Mouse (Mus musculus) kidney, postnatal 0 days (tissue): ENCODE measurements around the gene Zdhhc17. TPM values are rescaled to one million over a fixed set of nuclear protein-coding genes. Genes with fewer than 3 reads are reported as not detected.

Source experiments
- ATAC-seq: fragments of 200-750 bp; cut with Nextera tagmentation; replicated peaks from 2 replicates; pipeline ENCODE4 v1.8.0; 2017; ENCODE audit warnings: low read depth, moderate number of reproducible peaks, moderate TSS enrichment, moderate library complexity; ENCODE audit not compliant: low FRiP score
- DNase-seq: peaks from one replicate; pipeline ENCODE4 v3.0.0-alpha.2; 2016; ENCODE audit warnings: low spot score
- H3K27ac ChIP-seq: fragments of 300-500 bp; sonication (generic); 2 replicates; pipeline ENCODE4 v1.5.1; 2014; ENCODE audit warnings: mild to moderate bottlenecking
- H3K27me3 ChIP-seq: fragments of 300-500 bp; sonication (generic); 2 replicates; pipeline ENCODE4 v1.6.1; 2014; ENCODE audit warnings: low read length, mixed read lengths; ENCODE audit not compliant: insufficient read depth
- H3K36me3 ChIP-seq: fragments of 300-500 bp; sonication (generic); 2 replicates; pipeline ENCODE4 v1.6.1; 2014; ENCODE audit warnings: low read length, mixed read lengths; ENCODE audit not compliant: insufficient read depth
- H3K4me1 ChIP-seq: fragments of 300-500 bp; sonication (generic); replicated peaks from 2 replicates; pipeline ENCODE4 v1.6.1; 2014; ENCODE audit warnings: antibody characterized with exemption, low read length, mixed read lengths; ENCODE audit not compliant: insufficient read depth
- H3K4me2 ChIP-seq: fragments of 300-500 bp; sonication (generic); 2 replicates; pipeline ENCODE4 v1.6.1; 2014; ENCODE audit warnings: mild to moderate bottlenecking, low read length, moderate library complexity, mixed read lengths
- H3K4me3 ChIP-seq: fragments of 300-500 bp; sonication (generic); replicated peaks from 2 replicates; pipeline ENCODE4 v1.5.1; 2014; ENCODE audit warnings: low read depth, low read length
- H3K9ac ChIP-seq: fragments of 300-500 bp; sonication (generic); 2 replicates; pipeline ENCODE4 v1.6.1; 2014; ENCODE audit warnings: low read depth, low read length
- H3K9me3 ChIP-seq: fragments of 300-500 bp; sonication (generic); replicated peaks from 2 replicates; pipeline ENCODE4 v1.6.1; 2016; ENCODE audit warnings: low read length, inconsistent platforms, mixed read lengths
- CTCF ChIP-seq: IDR thresholded peaks from 2 replicates; pipeline ENCODE4 v1.5.1; 2016; ENCODE audit warnings: antibody characterized with exemption, low read depth, mild to moderate bottlenecking, moderate library complexity
- WGBS: fragments of 180-500 bp; shearing (Covaris S2); extraction: QIAGEN DNeasy Blood & Tissue Kit; methylation state at CpG from one replicate; pipeline ENCODE4 v1.1.7; 2014; 5-methylcytosine and 5-hydroxymethylcytosine counted together
- polyA plus RNA-seq: library from polyadenylated mRNA; unstranded; fragments of >200 nt; fragmentation: Nextera tagmentation; extraction: Ambion mirVana; gene quantifications from 2 replicates; pipeline ENCODE4 v1.2.1, GENCODE M21; 2015

The Zdhhc17 gene
- polyA plus RNA-seq, 1 experiment from 2014 or later: 18.1 TPM

DNA sequence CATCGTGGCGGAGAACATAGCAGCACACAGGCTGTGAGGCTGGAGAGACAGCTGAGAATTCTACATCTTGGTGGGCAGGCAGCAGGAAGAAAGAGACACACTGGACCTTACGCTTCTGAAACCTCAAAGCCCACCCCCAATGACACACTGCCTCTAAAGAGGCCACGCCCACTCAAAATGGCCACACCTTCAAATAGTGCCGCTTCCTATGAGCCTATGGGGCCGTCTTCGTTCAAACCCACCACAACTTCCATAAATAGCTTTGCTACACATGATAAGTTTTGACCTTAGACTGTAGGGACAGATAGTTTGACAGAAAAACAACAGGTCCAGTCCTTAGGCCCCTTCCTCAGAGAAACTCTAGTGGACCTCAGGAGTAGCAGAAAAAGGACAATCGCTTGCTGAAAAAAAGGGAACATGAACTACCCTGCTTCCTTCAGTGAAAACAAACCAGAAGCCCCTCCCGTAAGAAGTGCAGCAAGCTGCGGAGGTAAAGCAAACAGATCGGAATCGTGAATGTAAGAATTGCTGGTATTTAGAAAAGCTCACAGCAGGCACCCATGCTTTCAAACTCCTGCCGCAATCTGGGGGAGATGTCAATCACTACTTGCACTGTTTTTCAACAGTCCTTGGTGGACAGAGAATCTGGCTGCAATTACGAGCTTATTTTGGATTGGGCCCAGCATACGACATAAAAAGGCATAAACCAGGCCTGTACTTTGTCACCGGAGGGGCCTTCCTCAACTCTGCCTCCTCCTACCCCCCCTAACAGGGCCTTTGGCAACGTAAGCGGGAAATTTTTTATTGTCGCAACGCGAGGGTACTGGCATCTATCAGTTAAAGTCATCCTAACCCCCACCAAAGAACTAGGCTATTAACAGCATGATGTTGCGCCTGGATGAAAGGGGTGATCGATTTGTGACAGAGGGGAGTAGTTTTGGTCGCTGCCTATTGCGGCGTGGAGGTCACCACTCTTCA lies 91.2 kb downstream of the Zdhhc17 start:
- peaks cover 18% of the 10 kb centered on the region for H3K4me1 ChIP-seq
- DNase-seq (peak; percentile 75), ATAC-seq (no peak)
- peak overlapping the region; percentile 96 for H3K27ac ChIP-seq
- peak overlapping the region; percentile 68 for H3K4me3 ChIP-seq
- no peaks in the 10 kb centered on the region for H3K36me3 ChIP-seq
- peak overlapping the region; percentile 88 for H3K9ac ChIP-seq
- 22% methylated on average over 26 of the region's 26 CpGs for WGBS
- no peaks in the 10 kb centered on the region for H3K27me3 ChIP-seq
- H3K9me3 ChIP-seq: no peaks in the 10 kb centered on the region
- H3K4me2 ChIP-seq: peak overlapping the region; percentile 90
- TF ChIP-seq CTCF: no peak

- no peak for TF ChIP-seq CTCF
- H3K9ac ChIP-seq: no peak overlapping the region
- H3K4me2 ChIP-seq: no peak overlapping the region
- H3K27me3 ChIP-seq: no peaks in the 10 kb centered on the region
- H3K36me3 ChIP-seq: no peaks in the 10 kb centered on the region
- ATAC-seq (no peak), DNase-seq (no peak)
- H3K4me1 ChIP-seq: peaks cover 15% of the 10 kb centered on the region
- no peak overlapping the region for H3K4me3 ChIP-seq
- H3K27ac ChIP-seq: no peak overlapping the region
- H3K9me3 ChIP-seq: no peaks in the 10 kb centered on the region
- 95% methylated on average over 6 of the region's 6 CpGs for WGBS
These were observed 92.4 kb downstream of the Zdhhc17 start for GRCm38 (mm10) chr10:110917521-110917920.

DNA sequence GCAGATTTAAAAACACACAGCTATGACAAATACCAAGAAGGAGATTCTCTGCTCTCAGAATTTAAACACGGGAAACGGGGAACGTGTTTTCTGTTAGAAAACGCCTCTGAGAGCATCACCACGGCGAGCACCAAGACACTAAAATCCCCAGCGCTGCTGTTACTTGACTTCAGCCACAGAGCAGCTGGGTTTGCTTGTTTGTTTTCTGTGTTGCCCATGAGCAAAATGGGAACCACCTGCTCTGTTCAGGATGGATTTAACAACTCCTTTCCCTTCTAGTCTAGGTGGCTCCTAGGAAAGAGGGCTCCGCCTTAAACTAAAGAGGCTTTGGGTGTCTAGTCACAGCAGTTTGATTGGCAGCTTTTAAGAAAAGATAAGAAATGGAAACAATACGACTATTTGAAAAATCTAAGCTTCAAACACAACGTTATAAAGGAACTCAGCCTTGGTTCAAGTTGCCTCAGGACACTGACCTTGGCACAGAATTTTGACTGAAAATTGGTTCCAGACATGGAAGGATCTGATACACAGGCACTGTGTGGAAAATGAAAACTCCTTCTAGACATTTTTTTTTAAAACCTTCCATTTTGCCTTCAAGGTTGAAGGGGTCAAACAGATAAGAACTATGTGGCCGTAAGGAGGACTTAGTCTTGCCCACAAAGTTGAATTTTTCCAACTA lies 93.1 kb downstream of the Zdhhc17 start:
- H3K4me3 ChIP-seq: no peak overlapping the region
- 83% methylated on average over 11 of the region's 11 CpGs for WGBS
- no peak for TF ChIP-seq CTCF
- DNase-seq: no peak
- ATAC-seq: no peak
- no peaks in the 10 kb centered on the region for H3K27me3 ChIP-seq
- H3K9ac ChIP-seq: no peak overlapping the region
- H3K9me3 ChIP-seq: no peaks in the 10 kb centered on the region
- H3K4me2 ChIP-seq: no peak overlapping the region
- peaks cover 8% of the 10 kb centered on the region for H3K4me1 ChIP-seq
- no peak overlapping the region for H3K27ac ChIP-seq
- H3K36me3 ChIP-seq: no peaks in the 10 kb centered on the region

- Histone ChIP-seq H3K4me1 (no peaks in the 10 kb centered on the region), H3K27me3 (no peaks in the 10 kb centered on the region), H3K36me3 (no peaks in the 10 kb centered on the region), H3K9ac (no peak overlapping the region), H3K4me3 (no peak overlapping the region), H3K27ac (no peak overlapping the region), H3K4me2 (no peak overlapping the region), H3K9me3 (no peaks in the 10 kb centered on the region)
- DNase-seq (no peak), ATAC-seq (no peak)
- no peak for TF ChIP-seq CTCF
- 93% methylated on average over 3 of the region's 3 CpGs for WGBS
These were observed 106.1 kb downstream of the Zdhhc17 start for GRCm38 (mm10) chr10:110903862-110904261.

GRCm38 (mm10) chr10:110899744-110900501 lies 110.0 kb downstream of the Zdhhc17 start:
- Histone ChIP-seq H3K27ac (no peak overlapping the region), H3K27me3 (no peaks in the 10 kb centered on the region), H3K36me3 (no peaks in the 10 kb centered on the region), H3K9ac (no peak overlapping the region), H3K4me3 (no peak overlapping the region), H3K4me1 (no peaks in the 10 kb centered on the region), H3K9me3 (no peaks in the 10 kb centered on the region), H3K4me2 (no peak overlapping the region)
- no peak for ATAC-seq
- TF ChIP-seq CTCF: no peak
- DNase-seq: no peak
- WGBS: 50% methylated on average over 13 of the region's 13 CpGs

Other genes starting within 250 kb of the Zdhhc17 start
- gene Csrp2, start 90.4 kb downstream of the Zdhhc17 start, polyA plus RNA-seq: 206 and 218 TPM in 2 replicates
- 11.0 and 11.8 TPM in 2 replicates for gene Osbpl8, start 154.6 kb upstream of the Zdhhc17 start, polyA plus RNA-seq